Mouse (Mus musculus) MEL (cell line): ENCODE measurements around the gene Bcl2l10.

Source experiments
- CHD1 ChIP-seq: IDR thresholded peaks from 2 replicates; pipeline ENCODE4 v1.6.1; 2012; ENCODE audit warnings: low read depth, mild to moderate bottlenecking, inconsistent platforms, low read length, improper control_type of control experiment
- CTCF ChIP-seq, 3 experiments: IDR thresholded peaks in 2 of 3; conservative IDR thresholded peaks in 1 of 3; 2 replicates each; pipeline ENCODE4 v1.5.1; 2011 to 2012; ENCODE audit warnings: low read length in 3 of 3, low read depth in 2 of 3, mild to moderate bottlenecking in 2 of 3, improper control_type of control experiment in 1 of 3, inconsistent platforms in 1 of 3, mixed read lengths in 1 of 3, moderate library complexity in 1 of 3; ENCODE audit not compliant: control insufficient read depth in 1 of 3, insufficient read depth in 1 of 3, poor library complexity in 1 of 3, severe bottlenecking in 1 of 3
- MAX ChIP-seq: IDR thresholded peaks from 2 replicates; pipeline ENCODE4 v1.6.1; 2011; ENCODE audit warnings: low read length, improper control_type of control experiment
- POLR2A ChIP-seq, 2 experiments: IDR thresholded peaks; 2 replicates each; pipeline ENCODE4 v1.6.1; 2011 to 2012; ENCODE audit warnings: low read length in 2 of 2, mild to moderate bottlenecking in 2 of 2, control low read depth in 1 of 2, improper control_type of control experiment in 1 of 2, low read depth in 1 of 2, moderate library complexity in 1 of 2; ENCODE audit not compliant: control insufficient read depth in 1 of 2, insufficient read depth in 1 of 2, poor library complexity in 1 of 2
- POLR2AphosphoS2 ChIP-seq: IDR thresholded peaks from 2 replicates; pipeline ENCODE4 v1.6.1; 2011; ENCODE audit warnings: low read length, improper control_type of control experiment
- UBTF ChIP-seq: IDR thresholded peaks from 2 replicates; pipeline ENCODE4 v1.6.1; 2012; ENCODE audit warnings: low read depth, mild to moderate bottlenecking, inconsistent platforms, low read length, improper control_type of control experiment, moderate library complexity, borderline replicate concordance; ENCODE audit not compliant: insufficient read depth
- USF1 ChIP-seq: IDR thresholded peaks from 2 replicates; pipeline ENCODE4 v1.6.1; 2014; ENCODE audit warnings: low read depth, mild to moderate bottlenecking, inconsistent platforms, low read length, improper control_type of control experiment, moderate library complexity
- ZC3H11A ChIP-seq: IDR thresholded peaks from 2 replicates; pipeline ENCODE4 v1.6.1; 2012; ENCODE audit warnings: low read depth, mild to moderate bottlenecking, inconsistent platforms, low read length, improper control_type of control experiment
- ZMIZ1 ChIP-seq: IDR thresholded peaks from 2 replicates; pipeline ENCODE4 v1.6.1; 2012; ENCODE audit warnings: low read depth, mild to moderate bottlenecking, inconsistent platforms, low read length, improper control_type of control experiment, moderate library complexity
- ZNF384 ChIP-seq: IDR thresholded peaks from 2 replicates; pipeline ENCODE4 v1.6.1; 2012; ENCODE audit warnings: low read depth, mild to moderate bottlenecking, inconsistent platforms, low read length, improper control_type of control experiment

DNA sequence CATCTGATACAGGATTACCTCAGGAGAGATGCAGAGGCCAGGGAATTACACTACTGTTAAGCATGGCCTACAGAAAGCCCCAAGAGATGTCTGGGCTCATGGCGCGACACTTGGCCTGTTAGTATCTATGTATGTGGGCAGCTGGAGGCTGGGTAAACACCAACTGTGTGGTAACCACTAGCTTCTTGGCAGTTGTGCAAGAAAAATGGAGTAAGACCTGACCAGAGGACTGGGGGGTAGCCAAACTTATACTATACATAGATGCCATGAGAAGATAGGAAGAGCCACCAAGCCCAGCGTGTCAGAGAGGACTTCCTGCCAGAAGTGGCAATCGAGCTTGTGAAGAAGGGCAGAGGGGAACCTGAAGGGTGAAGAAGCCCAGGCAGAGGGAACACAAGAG, 14.6 kb downstream of the Bcl2l10 start:
- TF ChIP-seq ZC3H11A (no peak), CTCF (IDR thresholded peaks at IDR 0.05 in 2 of 3, conservative IDR thresholded peaks at IDR 0.05 in 1 of 3; ENCODE audit: control insufficient read depth in 1 of 3, insufficient read depth in 1 of 3, low read depth in 2 of 3, low read length in 3 of 3, poor library complexity in 1 of 3, severe bottlenecking in 1 of 3) (no peak), ZNF384 (no peak), POLR2AphosphoS2 (no peak), POLR2A (IDR thresholded peaks at IDR 0.05; ENCODE audit: control insufficient read depth in 1 of 2, insufficient read depth in 1 of 2, low read depth in 1 of 2, low read length in 2 of 2, poor library complexity in 1 of 2) (no peak), CHD1 (no peak), ZMIZ1 (no peak), USF1 (no peak), MAX (no peak), UBTF (no peak)
